Mouse (Mus musculus): ENCODE data around the gene Phactr2.

The Phactr2 gene

GRCm38 (mm10) chr10:13448283-13449045 is 25.7 kb downstream of the Phactr2 start:
- DNase-seq, result no peak

GRCm38 (mm10) chr10:13446791-13447249 is 27.4 kb downstream of the Phactr2 start:
- peak; percentile 73 to 83 for DNase-seq

- no peak for DNase-seq
Observed at GRCm38 (mm10) chr10:13444257-13444656, 30.0 kb downstream of the Phactr2 start.

GRCm38 (mm10) chr10:13443647-13444046 is 30.6 kb downstream of the Phactr2 start:
- no peak for DNase-seq

- DNase-seq, result no peak
Observed at GRCm38 (mm10) chr10:13440292-13440691, 33.9 kb downstream of the Phactr2 start.

GRCm38 (mm10) chr10:13438118-13438821 is 35.9 kb downstream of the Phactr2 start:
- DNase-seq, result peak; percentile 29 to 58

- DNase-seq, result no peak
Observed at GRCm38 (mm10) chr10:13437011-13437410, 37.2 kb downstream of the Phactr2 start.

GRCm38 (mm10) chr10:13433016-13433415 is 41.2 kb downstream of the Phactr2 start:
- no peak for DNase-seq

GRCm38 (mm10) chr10:13431641-13432540 is 42.3 kb downstream of the Phactr2 start:
- DNase-seq, result no peak

GRCm38 (mm10) chr10:13429766-13430165 is 44.4 kb downstream of the Phactr2 start:
- DNase-seq, result peak; percentile 77 to 78

GRCm38 (mm10) chr10:13429240-13429639 is 45.0 kb downstream of the Phactr2 start:
- peak; percentile 31 to 47 for DNase-seq

- no peak for DNase-seq
Observed at GRCm38 (mm10) chr10:13428536-13428935, 45.7 kb downstream of the Phactr2 start.

GRCm38 (mm10) chr10:13427599-13427998 is 46.6 kb downstream of the Phactr2 start:
- DNase-seq, result peak in 1 of 2 experiments; percentile 31

- no peak for DNase-seq
Observed at GRCm38 (mm10) chr10:13425198-13425597, 49.0 kb downstream of the Phactr2 start.

GRCm38 (mm10) chr10:13424508-13424907 is 49.7 kb downstream of the Phactr2 start:
- DNase-seq, result no peak

GRCm38 (mm10) chr10:13424015-13424414 is 50.2 kb downstream of the Phactr2 start:
- DNase-seq, result no peak

- no peak for DNase-seq
Observed at GRCm38 (mm10) chr10:13422121-13422520, 52.1 kb downstream of the Phactr2 start.

GRCm38 (mm10) chr10:13419246-13419645 is 55.0 kb downstream of the Phactr2 start:
- DNase-seq, result no peak

GRCm38 (mm10) chr10:13415489-13416104 is 58.6 kb downstream of the Phactr2 start:
- DNase-seq, result no peak

- no peak for DNase-seq
Observed at GRCm38 (mm10) chr10:13412202-13412923, 61.8 kb downstream of the Phactr2 start.

GRCm38 (mm10) chr10:13411056-13411455 is 63.2 kb downstream of the Phactr2 start:
- no peak for DNase-seq

GRCm38 (mm10) chr10:13401971-13402370 is 72.2 kb downstream of the Phactr2 start:
- DNase-seq, result no peak

All from kidney, postnatal 4 days (tissue).